Mouse (Mus musculus): ENCODE results near the gene Sgo2a.

DNA sequence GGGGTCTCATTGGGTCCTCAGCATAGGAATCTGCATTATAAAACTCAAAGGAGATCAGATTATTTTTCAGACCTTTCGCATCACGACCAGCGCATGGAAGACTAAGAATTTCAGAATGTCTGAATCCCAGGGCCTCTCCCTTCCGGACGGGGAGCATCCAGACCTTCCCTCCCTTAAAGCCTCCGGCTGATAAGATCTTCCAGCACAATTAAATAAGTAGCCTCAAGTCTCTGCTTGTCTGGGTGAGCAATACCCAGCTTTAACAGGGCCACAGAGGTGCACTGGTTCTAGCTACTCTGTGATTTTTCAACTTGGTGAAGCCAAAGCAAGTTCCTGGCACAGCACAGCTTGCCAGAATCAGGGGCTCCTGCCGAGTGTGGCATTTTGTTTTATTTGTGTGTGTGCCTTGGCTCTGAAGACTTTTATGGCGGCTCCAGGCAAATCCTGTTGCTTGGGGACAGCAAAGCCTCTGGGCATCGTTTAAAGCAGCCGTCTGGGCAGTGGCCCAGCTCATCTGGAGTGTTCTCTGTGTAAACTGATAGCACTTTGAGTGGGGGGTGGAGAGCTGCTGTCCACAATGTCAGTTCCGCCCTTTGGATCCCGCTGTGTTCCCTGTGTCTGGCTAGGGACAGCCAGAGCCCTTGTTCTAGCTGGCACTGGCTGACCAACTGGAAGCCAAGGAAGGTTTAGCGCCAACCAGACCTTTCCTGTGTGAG is 34.5 kb downstream of the Sgo2a start:
- TF ChIP-seq POLR2A (IDR thresholded peaks at IDR 0.05; ENCODE audit: borderline replicate concordance, insufficient read depth, low read length) (no peak), CTCF (IDR thresholded peaks at IDR 0.05; ENCODE audit: borderline replicate concordance, insufficient read depth, low read depth, low read length) (no peak)

Measured in cerebellum, adult 2 months (tissue).